Mouse (Mus musculus) left cerebral cortex, adult 18-20 months (tissue): ENCODE measurements around the gene Slc25a40. TPM values are rescaled to one million over a fixed set of nuclear protein-coding genes. Genes with fewer than 3 reads are reported as not detected.
A peak's percentile ranks its signal among the peaks of the same experiment; 100 is the strongest.

Experiments
- DNase-seq, 2 experiments: peaks; one replicate each; pipeline ENCODE4 v3.0.0; 2021 to 2022; ENCODE audit warnings: low spot score in 2 of 2, mixed read lengths in 1 of 2
- long read RNA-seq, 2 experiments: library from polyadenylated mRNA; stranded (forward); transcript quantifications; one replicate each; pipeline ENCODE4 v2.0.0; 2021
- total RNA-seq, 2 experiments: library from RNA; stranded (reverse); gene quantifications; 2 replicates each; pipeline ENCODE4 v1.2.3; 2021

The Slc25a40 gene
- total RNA-seq: 10 to 100 TPM; 11.7 TPM
- long read RNA-seq, experiment 1, partial matches to known transcripts: 1 of 10 reads
- long read RNA-seq, experiment 1, other reads (novel, unspliced or antisense): 5 of 10 reads
- long read RNA-seq, experiment 2, transcript Slc25a40-201 (12 exons, 2,784 nt): major isoform, 5 of 11 reads
- long read RNA-seq, experiment 2, partial matches to known transcripts: 2 of 11 reads
- long read RNA-seq, experiment 2, other reads (novel, unspliced or antisense): 2 of 11 reads

- peak; percentile 86 to 92 for DNase-seq
Measured at GRCm38 (mm10) chr5:8422157-8422931, at the start of gene Slc25a40, which contains the start of gene Dbf4. Gene Slc25a40 (plus strand): TSS chr5:8422850. Gene Dbf4 (minus strand): TSS chr5:8422716.

- no peak for DNase-seq
Measured at GRCm38 (mm10) chr5:8373415-8373814, 49.2 kb upstream of the Slc25a40 start.

GRCm38 (mm10) chr5:8374297-8374906 lies 48.2 kb upstream of the Slc25a40 start:
- no peak for DNase-seq

GRCm38 (mm10) chr5:8393891-8394583 lies 28.6 kb upstream of the Slc25a40 start:
- DNase-seq: no peak

- peak; percentile 21 to 37 for DNase-seq
Measured at GRCm38 (mm10) chr5:8397587-8398249, 24.9 kb upstream of the Slc25a40 start.

- no peak for DNase-seq
Measured at GRCm38 (mm10) chr5:8408746-8409145, 13.9 kb upstream of the Slc25a40 start.

- no peak for DNase-seq
Measured at GRCm38 (mm10) chr5:8416683-8417413, 5.8 kb upstream of the Slc25a40 start.

GRCm38 (mm10) chr5:8417443-8417842 lies 5.2 kb upstream of the Slc25a40 start:
- DNase-seq: no peak

GRCm38 (mm10) chr5:8421424-8421823 lies 1.2 kb upstream of the Slc25a40 start:
- no peak for DNase-seq

GRCm38 (mm10) chr5:8422932-8423928 lies 580 bp downstream of the Slc25a40 start:
- no peak for DNase-seq

- DNase-seq: no peak
Measured at GRCm38 (mm10) chr5:8424116-8424515, 1.5 kb downstream of the Slc25a40 start.

- DNase-seq: no peak
Measured at GRCm38 (mm10) chr5:8425899-8426298, 3.2 kb downstream of the Slc25a40 start.

- no peak for DNase-seq
Measured at GRCm38 (mm10) chr5:8437481-8438156, 15.0 kb downstream of the Slc25a40 start.

- DNase-seq: no peak
Measured at GRCm38 (mm10) chr5:8439095-8439494, 16.4 kb downstream of the Slc25a40 start.

GRCm38 (mm10) chr5:8455565-8455964 lies 32.9 kb downstream of the Slc25a40 start:
- no peak for DNase-seq

GRCm38 (mm10) chr5:8456561-8456960 lies 33.9 kb downstream of the Slc25a40 start:
- DNase-seq: no peak

- no peak for DNase-seq
Measured at GRCm38 (mm10) chr5:8487989-8488700, 65.5 kb downstream of the Slc25a40 start.
